Mouse (Mus musculus) natural killer cell, adult 2 months (primary cell): ENCODE data around the gene Ankrd55.

Experiments
- DNase-seq, 2 experiments: peaks; one replicate each; pipeline ENCODE4 v3.0.0; 2022; ENCODE audit warnings: low spot score in 2 of 2

Ankrd55 gene

DNA sequence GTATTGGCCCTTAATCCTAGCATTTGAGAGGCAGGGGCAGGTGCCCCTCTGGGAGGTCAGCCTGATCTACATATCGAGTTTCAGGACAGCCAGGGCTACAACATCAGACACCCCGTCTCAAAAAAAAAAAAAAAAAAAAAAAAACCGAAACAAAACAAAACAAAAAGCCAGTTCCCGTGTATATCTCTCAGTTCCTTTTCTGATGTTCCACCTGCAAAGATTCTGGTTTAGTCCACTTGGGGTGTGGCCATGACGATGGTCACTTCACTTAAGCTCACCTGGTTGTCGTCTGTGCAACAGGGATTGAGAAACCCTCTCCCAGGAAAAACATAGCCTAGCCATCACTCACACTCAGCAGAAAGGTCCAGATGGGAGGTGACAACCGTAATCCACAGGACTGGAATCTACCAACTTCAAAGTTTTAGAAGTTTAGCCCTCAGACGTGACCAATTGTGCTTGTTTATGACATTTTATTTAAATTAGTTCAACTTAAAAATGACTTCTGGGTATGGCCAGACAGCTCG, 90.6 kb downstream of the Ankrd55 start:
- peak in 1 of 2 experiments; percentile 19 for DNase-seq

- no peak for DNase-seq
Observed at GRCm38 (mm10) chr13:112381476-112381875, 93.2 kb downstream of the Ankrd55 start.

- no peak for DNase-seq
Observed at GRCm38 (mm10) chr13:112382457-112382856, 94.2 kb downstream of the Ankrd55 start.

GRCm38 (mm10) chr13:112382956-112383355, 94.7 kb downstream of the Ankrd55 start:
- no peak for DNase-seq

- DNase-seq = no peak
Observed at GRCm38 (mm10) chr13:112383941-112384659, 95.8 kb downstream of the Ankrd55 start.

- no peak for DNase-seq
Observed at GRCm38 (mm10) chr13:112385040-112385439, 96.8 kb downstream of the Ankrd55 start.

GRCm38 (mm10) chr13:112386494-112387075, 98.3 kb downstream of the Ankrd55 start:
- no peak for DNase-seq

DNA sequence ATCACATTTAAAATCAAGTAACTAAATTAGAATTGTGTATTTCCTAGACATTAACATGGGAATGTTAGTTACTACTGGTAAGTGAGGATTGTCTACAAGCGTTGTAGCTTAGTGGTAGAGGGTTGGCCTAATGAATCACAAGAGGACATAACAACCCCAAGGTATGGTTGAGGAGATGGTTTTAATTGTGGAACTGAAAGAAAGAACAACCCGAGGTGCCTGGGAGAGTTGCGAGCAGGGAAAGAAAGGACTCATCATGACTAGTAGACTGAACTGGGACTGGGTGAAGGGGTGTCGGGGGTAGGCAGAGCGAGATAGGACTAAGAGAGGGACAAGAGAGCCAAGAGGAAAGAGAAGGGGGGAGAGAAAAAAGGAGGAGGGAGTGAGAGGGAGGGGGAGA, 99.0 kb downstream of the Ankrd55 start:
- no peak for DNase-seq

DNA sequence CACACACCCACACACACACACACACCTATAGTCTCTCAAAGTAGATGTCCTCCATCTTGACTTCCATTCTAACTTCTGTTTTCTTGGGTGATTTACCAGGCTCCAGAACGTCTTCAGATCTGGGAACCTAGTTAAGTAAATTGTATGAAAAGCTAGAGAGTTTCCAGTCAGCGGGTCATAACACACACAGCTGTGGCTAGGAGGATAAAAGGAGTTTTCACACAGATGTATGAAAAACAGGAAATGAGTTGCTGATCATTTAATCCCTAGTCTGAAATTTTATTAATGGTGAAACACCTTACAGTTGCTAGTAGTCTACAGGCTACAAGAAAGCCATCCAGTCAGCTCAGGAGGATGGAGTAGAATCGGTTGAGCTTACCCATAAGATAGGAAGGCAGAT, 99.9 kb downstream of the Ankrd55 start:
- no peak for DNase-seq

DNA sequence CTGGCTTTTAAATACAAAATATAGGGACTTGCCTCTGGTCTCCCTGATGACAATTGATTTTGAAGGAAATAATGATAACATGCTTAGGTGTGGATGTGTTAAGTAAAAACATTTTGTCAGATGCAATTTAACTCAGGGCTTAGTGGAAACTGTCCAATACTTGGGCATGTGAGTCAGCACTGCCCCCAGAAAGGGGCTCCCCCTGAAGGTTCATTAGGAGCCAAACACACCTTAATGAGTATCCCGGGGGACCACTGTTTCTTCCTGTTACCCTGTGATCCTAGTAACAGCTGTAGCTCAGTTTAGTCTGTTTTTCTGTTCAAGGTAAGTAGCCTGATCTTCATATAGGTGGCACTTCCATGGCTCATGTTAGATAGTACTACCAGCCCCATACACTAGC, 102.0 kb downstream of the Ankrd55 start:
- peak in 1 of 2 experiments; percentile 48 for DNase-seq

GRCm38 (mm10) chr13:112391354-112391753, 103.1 kb downstream of the Ankrd55 start:
- no peak for DNase-seq

GRCm38 (mm10) chr13:112393356-112393755, 105.1 kb downstream of the Ankrd55 start:
- DNase-seq = no peak

- DNase-seq = no peak
Observed at GRCm38 (mm10) chr13:112394271-112394670, 106.0 kb downstream of the Ankrd55 start.

DNA sequence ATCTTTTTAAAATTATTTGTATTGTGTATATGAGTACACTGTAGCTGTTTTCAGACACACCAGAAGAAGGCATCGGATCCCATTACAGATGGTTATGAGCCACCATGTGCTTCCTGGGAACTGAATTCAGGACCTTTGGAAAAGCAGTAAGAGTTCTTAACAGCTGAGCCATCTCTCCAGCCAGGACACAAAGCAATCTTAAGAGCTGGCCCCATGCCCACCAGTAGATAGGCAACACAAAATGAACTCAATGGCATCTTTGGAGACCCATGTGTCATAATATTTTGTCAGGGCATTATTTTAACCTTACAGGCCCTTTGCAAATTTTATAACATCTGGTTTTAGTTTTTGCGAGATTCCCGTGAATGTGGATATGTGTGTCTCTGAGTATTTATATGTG, 116.5 kb downstream of the Ankrd55 start:
- no peak for DNase-seq

GRCm38 (mm10) chr13:112405184-112405583, 116.9 kb downstream of the Ankrd55 start:
- DNase-seq = no peak

GRCm38 (mm10) chr13:112406618-112407017, 118.4 kb downstream of the Ankrd55 start:
- DNase-seq = no peak

DNA sequence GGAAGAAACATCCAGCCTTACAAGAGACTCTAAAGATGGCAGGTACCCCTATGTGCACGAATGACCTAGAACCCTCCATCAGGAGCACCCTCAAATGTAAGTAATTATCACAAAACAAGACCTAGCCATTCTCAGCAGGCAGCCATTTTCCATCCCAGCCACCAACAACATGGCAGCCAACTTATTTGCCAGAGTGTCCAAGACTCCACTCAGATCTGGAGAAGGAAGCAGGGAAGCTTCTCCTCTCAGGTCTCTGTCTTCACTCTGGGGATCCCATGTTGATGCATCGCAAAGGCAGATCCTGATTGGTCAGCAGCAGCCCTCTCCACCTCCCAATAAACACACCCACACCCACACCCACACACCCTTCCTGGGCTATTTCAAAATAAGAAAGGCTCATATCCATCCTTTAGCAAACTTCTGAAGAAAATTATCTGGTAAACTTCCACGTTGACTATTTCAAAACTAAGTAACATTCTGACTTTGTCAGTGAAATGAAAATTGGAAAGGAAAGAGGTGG, 119.0 kb downstream of the Ankrd55 start:
- no peak for DNase-seq

- no peak for DNase-seq
Observed at GRCm38 (mm10) chr13:112407776-112408490, 119.7 kb downstream of the Ankrd55 start.

DNA sequence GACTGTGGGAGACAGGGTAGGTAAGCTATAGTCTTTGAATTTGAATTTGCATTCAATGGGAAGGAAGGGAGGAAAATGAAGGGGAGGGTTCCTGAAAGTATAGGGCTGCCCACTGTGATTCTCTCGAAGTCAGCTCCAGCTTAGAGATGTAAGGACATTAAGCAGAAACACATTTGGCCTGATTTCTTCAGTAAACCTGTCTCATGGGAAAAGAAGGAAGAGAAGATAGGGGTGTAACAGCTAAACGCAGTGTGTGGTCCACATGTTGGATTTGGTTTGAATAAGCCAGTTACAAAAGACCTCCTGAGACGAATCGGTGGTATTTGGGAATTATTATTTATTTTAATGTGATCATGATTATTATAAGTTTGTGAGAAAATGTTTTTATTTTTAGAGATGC, 120.5 kb downstream of the Ankrd55 start:
- no peak for DNase-seq

DNA sequence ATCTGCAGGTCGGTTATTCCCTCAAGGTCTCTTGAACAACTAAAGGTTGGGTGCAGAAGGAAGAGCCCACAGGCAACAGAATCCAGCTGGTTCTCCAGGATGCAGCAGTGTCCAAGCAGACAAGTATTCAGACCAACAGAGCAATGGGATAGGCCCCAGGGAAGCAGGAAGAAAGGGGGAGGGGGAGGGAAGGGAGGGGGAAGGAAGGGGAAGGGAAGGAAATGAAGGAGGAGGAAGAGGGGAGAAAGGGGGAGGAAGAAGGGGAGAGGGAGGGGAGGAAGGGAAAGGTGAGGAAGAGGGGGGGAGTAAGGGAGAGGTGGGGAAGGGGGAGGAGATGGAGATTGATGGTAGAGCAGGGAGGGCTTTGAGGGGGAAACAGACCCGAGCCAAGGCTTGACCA, 121.1 kb downstream of the Ankrd55 start:
- DNase-seq = no peak

GRCm38 (mm10) chr13:112409851-112410250, 121.6 kb downstream of the Ankrd55 start:
- no peak for DNase-seq

DNA sequence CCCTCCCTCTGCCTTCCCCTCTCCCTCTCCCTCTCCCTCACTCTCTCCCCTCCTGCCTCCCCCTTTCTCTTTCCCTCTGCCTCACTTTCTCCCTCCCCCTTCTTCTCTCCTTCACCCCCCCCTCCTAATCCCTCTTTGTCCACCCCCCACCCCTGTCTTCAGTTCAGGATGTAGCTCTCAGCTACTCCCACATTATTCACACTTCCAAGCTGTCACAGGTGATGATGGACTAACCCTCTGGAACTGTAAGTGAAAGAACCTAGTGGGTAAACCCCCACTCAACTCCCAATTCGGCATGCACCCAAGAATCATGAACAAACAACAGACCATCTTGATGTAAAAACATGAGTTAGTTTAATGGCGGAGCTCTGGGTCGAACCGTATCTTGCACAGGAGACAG, 122.2 kb downstream of the Ankrd55 start:
- DNase-seq = no peak
